Mouse (Mus musculus): ENCODE measurements at regions not wholly inside any gene's neighbourhood (a gene's known extent, or its start where the extent isn't known, plus 50 kb on each side); places are given as distances from the start of the nearest gene placed in this dataset.

DNA sequence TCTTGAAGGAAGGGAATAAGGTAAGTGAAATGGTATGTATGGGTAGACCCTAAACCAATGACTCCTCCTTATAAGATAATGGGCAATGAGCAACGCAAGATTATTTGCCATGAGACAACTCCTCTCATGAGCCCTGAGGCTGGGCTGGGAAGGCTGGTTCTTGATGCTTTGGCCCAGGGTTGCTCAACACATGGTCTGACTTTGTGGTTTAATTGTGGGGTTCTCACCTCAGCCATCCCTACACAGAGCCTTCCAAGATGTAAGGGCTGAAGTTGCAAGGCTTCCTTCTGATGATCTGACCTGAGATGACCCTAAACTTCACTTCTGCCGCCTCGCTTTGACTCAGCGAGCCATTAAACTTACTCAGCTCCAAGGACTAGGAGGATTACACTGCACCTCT lies 237.8 kb upstream of the Dynlrb2 start:
- Histone ChIP-seq H3K9me3 (replicated peaks; ENCODE audit: control insufficient read depth, low read length) (no peaks in the 10 kb centered on the region), H3K4me1 (ENCODE audit: control insufficient read depth, insufficient read depth, low read length) (no peaks in the 10 kb centered on the region), H3K9ac (ENCODE audit: low read length) (no peak overlapping the region), H3K4me2 (ENCODE audit: low read depth, low read length) (no peak overlapping the region), H3K36me3 (ENCODE audit: control insufficient read depth, insufficient read depth) (no peaks in the 10 kb centered on the region), H3K4me3 (ENCODE audit: low read length) (no peak overlapping the region), H3K27ac (ENCODE audit: low read length) (no peak overlapping the region), H3K27me3 (ENCODE audit: control insufficient read depth, insufficient read depth, low read length) (no peaks in the 10 kb centered on the region)
- ATAC-seq (replicated peaks; ENCODE audit: extremely low read depth, insufficient read depth, low FRiP score) = no peak
- 93% methylated on average over 4 of the region's 4 CpGs for WGBS

DNA sequence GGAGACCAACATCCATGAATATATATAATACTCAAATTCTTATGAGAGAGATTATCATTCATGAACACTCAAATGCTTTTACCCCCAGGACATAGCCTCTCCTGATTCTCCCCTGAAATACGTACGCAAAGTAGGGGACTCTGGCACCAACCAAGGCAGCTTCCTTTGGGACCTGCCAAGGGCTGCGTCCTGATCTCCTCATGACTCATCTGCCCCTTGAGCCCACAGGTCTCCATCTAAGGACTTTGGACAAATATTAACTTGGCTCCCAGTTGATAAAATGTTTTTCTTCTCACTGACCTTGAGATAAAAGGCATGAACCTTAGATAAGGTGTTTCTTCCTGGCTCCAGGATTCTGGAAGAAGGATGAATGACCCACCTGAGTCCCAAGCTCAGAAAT lies 239.2 kb upstream of the Dynlrb2 start:
- H3K9me3 ChIP-seq (replicated peaks; ENCODE audit: control insufficient read depth, low read length) = no peaks in the 10 kb centered on the region
- H3K27me3 ChIP-seq (ENCODE audit: control insufficient read depth, insufficient read depth, low read length) = no peaks in the 10 kb centered on the region
- no peak overlapping the region for H3K4me3 ChIP-seq (ENCODE audit: low read length)
- H3K27ac ChIP-seq (ENCODE audit: low read length) = no peak overlapping the region
- H3K36me3 ChIP-seq (ENCODE audit: control insufficient read depth, insufficient read depth) = no peaks in the 10 kb centered on the region
- H3K4me1 ChIP-seq (ENCODE audit: control insufficient read depth, insufficient read depth, low read length) = 0 out of 2 replicates have a peak, but pooled peaks cover 3% of the 10 kb centered on the region
- H3K9ac ChIP-seq (ENCODE audit: low read length) = no peak overlapping the region
- ATAC-seq (replicated peaks; ENCODE audit: extremely low read depth, insufficient read depth, low FRiP score) = no peak
- H3K4me2 ChIP-seq (ENCODE audit: low read depth, low read length) = no peak overlapping the region
- 77% methylated on average over 3 of the region's 3 CpGs for WGBS

DNA sequence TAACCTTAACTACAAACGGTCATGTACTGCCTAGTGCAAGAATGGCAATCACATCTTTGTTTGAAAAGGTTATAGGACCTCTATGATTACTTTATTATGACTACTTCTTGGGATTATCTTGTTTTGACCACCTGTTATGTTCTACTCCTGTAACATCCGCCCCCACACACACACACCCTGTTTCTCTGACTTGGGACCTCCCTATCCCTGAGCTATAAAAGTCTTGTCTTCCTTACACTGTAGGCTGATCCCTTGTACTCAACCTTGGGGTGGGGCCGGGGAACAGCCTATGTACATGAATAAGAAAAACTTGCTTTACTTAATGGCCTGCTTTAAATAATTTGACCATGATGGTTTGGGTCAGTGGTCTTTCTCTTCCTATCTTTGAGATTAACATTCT lies 240.7 kb upstream of the Dynlrb2 start:
- no peaks in the 10 kb centered on the region for H3K9me3 ChIP-seq (replicated peaks; ENCODE audit: control insufficient read depth, low read length)
- H3K4me3 ChIP-seq (ENCODE audit: low read length) = no peak overlapping the region
- ATAC-seq (replicated peaks; ENCODE audit: extremely low read depth, insufficient read depth, low FRiP score) = no peak
- no peaks in the 10 kb centered on the region for H3K27me3 ChIP-seq (ENCODE audit: control insufficient read depth, insufficient read depth, low read length)
- WGBS = 89% methylated on average over 3 of the region's 3 CpGs
- H3K27ac ChIP-seq (ENCODE audit: low read length) = no peak overlapping the region
- 0 out of 2 replicates have a peak, but pooled peaks cover 3% of the 10 kb centered on the region for H3K4me1 ChIP-seq (ENCODE audit: control insufficient read depth, insufficient read depth, low read length)
- H3K4me2 ChIP-seq (ENCODE audit: low read depth, low read length) = no peak overlapping the region
- no peaks in the 10 kb centered on the region for H3K36me3 ChIP-seq (ENCODE audit: control insufficient read depth, insufficient read depth)
- H3K9ac ChIP-seq (ENCODE audit: low read length) = no peak overlapping the region

DNA sequence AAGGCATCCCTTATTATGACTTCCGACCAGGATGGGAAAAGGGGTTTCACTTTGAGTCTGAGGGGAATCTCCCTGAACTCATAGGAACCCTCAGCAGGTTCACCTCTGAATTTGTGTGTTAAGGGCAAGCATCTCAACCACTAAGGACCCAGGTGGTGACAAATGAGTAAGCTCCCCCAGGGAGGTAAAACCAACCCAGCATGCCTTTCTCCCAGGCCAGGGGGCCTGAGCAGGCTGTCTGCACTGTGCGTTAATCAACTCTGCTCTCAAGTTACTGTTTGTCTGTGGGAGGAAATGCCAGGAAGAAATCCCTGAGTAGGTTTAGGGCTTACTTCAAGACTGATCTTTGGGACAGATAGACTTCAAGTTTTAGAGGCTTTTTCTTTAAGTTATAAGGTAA lies 243.5 kb upstream of the Dynlrb2 start:
- 35% methylated on average over 2 of the region's 2 CpGs for WGBS
- no peak overlapping the region for H3K4me2 ChIP-seq (ENCODE audit: low read depth, low read length)
- no peaks in the 10 kb centered on the region for H3K27me3 ChIP-seq (ENCODE audit: control insufficient read depth, insufficient read depth, low read length)
- H3K9ac ChIP-seq (ENCODE audit: low read length) = no peak overlapping the region
- ATAC-seq (replicated peaks; ENCODE audit: extremely low read depth, insufficient read depth, low FRiP score) = no peak
- H3K27ac ChIP-seq (ENCODE audit: low read length) = no peak overlapping the region
- H3K4me1 ChIP-seq (ENCODE audit: control insufficient read depth, insufficient read depth, low read length) = 0 out of 2 replicates have a peak, but pooled peaks cover 3% of the 10 kb centered on the region
- H3K36me3 ChIP-seq (ENCODE audit: control insufficient read depth, insufficient read depth) = no peaks in the 10 kb centered on the region
- H3K4me3 ChIP-seq (ENCODE audit: low read length) = no peak overlapping the region
- no peaks in the 10 kb centered on the region for H3K9me3 ChIP-seq (replicated peaks; ENCODE audit: control insufficient read depth, low read length)

DNA sequence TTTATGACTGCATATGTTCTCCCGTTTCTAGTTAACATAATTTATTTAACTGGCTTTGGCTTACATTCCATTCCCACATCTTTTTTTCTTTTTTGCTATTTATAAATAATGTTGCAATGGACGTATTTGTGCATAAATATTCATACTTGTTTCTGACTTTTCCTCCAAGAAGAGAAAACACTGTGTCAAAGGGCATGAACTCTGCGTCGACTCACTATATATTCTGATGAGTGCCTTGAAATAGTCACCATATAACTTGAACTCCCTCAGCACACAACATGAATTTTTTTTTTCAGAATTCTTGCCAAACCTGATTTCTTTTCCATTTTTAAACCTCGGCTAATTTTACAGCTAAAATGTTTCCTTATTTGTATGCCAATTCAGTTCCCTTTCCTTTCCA lies 249.4 kb upstream of the Dynlrb2 start:
- no peaks in the 10 kb centered on the region for H3K9me3 ChIP-seq (replicated peaks; ENCODE audit: control insufficient read depth, low read length)
- H3K9ac ChIP-seq (ENCODE audit: low read length) = no peak overlapping the region
- ATAC-seq (replicated peaks; ENCODE audit: extremely low read depth, insufficient read depth, low FRiP score) = no peak
- H3K4me1 ChIP-seq (ENCODE audit: control insufficient read depth, insufficient read depth, low read length) = no peaks in the 10 kb centered on the region
- H3K27me3 ChIP-seq (ENCODE audit: control insufficient read depth, insufficient read depth, low read length) = no peaks in the 10 kb centered on the region
- no peak overlapping the region for H3K4me2 ChIP-seq (ENCODE audit: low read depth, low read length)
- WGBS = 75% methylated on average over 5 of the region's 5 CpGs
- no peaks in the 10 kb centered on the region for H3K36me3 ChIP-seq (ENCODE audit: control insufficient read depth, insufficient read depth)
- H3K4me3 ChIP-seq (ENCODE audit: low read length) = no peak overlapping the region
- H3K27ac ChIP-seq (ENCODE audit: low read length) = no peak overlapping the region

DNA sequence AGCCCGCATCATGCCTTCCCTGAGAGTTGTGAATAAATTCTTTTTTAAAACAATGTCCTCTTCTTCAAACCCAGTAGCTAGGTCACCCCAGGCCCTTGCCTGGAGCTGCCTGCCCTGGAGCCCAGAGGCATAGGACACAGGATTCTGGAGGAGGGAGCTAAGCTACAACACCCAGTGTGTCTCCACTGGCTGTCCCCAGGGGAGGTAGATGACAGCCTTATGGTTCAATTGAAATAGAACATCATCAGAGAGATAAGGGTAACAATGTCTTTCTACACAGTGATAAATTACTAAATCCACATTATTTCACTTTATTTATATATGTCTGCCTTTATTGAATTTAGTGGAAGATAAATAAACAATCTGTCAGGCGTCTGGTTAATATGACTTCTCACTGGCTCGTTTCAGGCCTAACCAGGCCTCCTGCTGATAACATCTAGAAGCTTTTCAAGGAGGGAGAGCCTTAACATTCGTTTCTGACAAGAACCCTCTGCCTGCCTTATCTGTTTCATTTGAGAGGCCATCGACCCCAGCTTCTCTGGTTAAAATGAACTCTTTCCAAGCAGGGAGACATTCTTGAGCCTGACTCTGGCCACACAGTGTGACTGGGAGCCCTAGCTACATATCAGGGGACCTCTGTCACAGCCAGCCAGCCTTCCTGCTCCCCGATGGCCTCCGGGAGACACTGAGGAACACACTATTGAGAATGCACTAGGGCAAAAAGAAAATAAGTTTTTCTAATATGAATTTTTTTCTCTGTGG lies 252.1 kb upstream of the Dynlrb2 start:
- Histone ChIP-seq H3K27ac (ENCODE audit: low read length) (no peak overlapping the region), H3K9ac (ENCODE audit: low read length) (no peak overlapping the region)

DNA sequence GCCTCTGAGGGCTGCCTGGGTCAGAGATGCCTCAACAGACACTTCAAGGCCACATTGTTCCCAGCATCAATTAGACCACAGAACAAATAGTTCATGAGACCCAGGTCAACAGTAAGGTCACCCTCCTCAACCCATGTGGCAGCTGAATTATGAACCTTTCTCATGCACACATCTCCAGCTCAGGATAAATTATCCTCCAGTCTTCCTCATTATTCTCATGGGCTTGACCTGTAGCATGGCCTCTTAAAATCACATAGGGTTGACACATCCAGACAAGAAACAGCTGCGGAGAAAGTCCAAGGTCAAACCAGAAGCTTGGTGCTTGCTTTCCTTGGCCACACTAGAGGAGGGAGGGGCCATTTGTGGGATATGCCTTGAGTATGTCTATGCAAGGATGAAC lies 256.4 kb upstream of the Dynlrb2 start:
- H3K9me3 ChIP-seq (replicated peaks; ENCODE audit: control insufficient read depth, low read length) = no peaks in the 10 kb centered on the region
- WGBS = 83% methylated on average over 1 of the region's 1 CpGs

More for the DNA sequence above, 252.1 kb upstream of the Dynlrb2 start:
- Histone ChIP-seq H3K4me2 (ENCODE audit: low read depth, low read length) (no peak overlapping the region), H3K36me3 (ENCODE audit: control insufficient read depth, insufficient read depth) (no peaks in the 10 kb centered on the region), H3K9me3 (replicated peaks; ENCODE audit: control insufficient read depth, low read length) (no peaks in the 10 kb centered on the region), H3K4me3 (ENCODE audit: low read length) (no peak overlapping the region), H3K4me1 (ENCODE audit: control insufficient read depth, insufficient read depth, low read length) (no peaks in the 10 kb centered on the region), H3K27me3 (ENCODE audit: control insufficient read depth, insufficient read depth, low read length) (no peaks in the 10 kb centered on the region)
- WGBS = 24% methylated on average over 7 of the region's 7 CpGs
- no peak for ATAC-seq (replicated peaks; ENCODE audit: extremely low read depth, insufficient read depth, low FRiP score)

DNA sequence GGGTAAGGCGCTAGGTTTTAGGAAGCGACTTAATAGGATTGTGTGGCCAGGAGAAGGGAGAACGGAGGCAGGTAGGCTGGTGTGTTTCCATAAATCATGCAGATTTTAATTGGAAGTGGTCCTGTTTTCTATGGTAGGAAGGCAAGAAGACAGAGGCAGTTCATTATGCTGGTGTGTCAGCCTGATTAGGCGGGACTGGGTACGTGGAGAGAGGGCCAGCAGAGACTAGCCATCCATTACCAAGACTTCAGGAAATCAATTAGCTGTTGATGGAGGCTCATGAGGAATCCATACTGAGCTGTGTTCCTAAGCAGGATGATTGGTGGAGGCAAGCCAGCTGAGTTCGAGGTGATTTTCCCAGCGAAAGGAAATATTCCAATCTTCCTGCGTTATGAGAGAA lies 261.3 kb upstream of the Dynlrb2 start:
- ATAC-seq (replicated peaks; ENCODE audit: extremely low read depth, insufficient read depth, low FRiP score) = no peak
- H3K27me3 ChIP-seq (ENCODE audit: control insufficient read depth, insufficient read depth, low read length) = 0 out of 2 replicates have a peak, but pooled peaks cover 2% of the 10 kb centered on the region
- H3K9me3 ChIP-seq (replicated peaks; ENCODE audit: control insufficient read depth, low read length) = no peaks in the 10 kb centered on the region
- WGBS = 77% methylated on average over 8 of the region's 8 CpGs
- no peaks in the 10 kb centered on the region for H3K4me1 ChIP-seq (ENCODE audit: control insufficient read depth, insufficient read depth, low read length)
- H3K36me3 ChIP-seq (ENCODE audit: control insufficient read depth, insufficient read depth) = no peaks in the 10 kb centered on the region
- H3K4me3 ChIP-seq (ENCODE audit: low read length) = no peak overlapping the region
- H3K27ac ChIP-seq (ENCODE audit: low read length) = no peak overlapping the region
- H3K9ac ChIP-seq (ENCODE audit: low read length) = no peak overlapping the region
- no peak overlapping the region for H3K4me2 ChIP-seq (ENCODE audit: low read depth, low read length)

More for the DNA sequence above, 256.4 kb upstream of the Dynlrb2 start:
- no peak overlapping the region for H3K9ac ChIP-seq (ENCODE audit: low read length)
- H3K4me1 ChIP-seq (ENCODE audit: control insufficient read depth, insufficient read depth, low read length) = no peaks in the 10 kb centered on the region
- H3K4me2 ChIP-seq (ENCODE audit: low read depth, low read length) = no peak overlapping the region
- ATAC-seq (replicated peaks; ENCODE audit: extremely low read depth, insufficient read depth, low FRiP score) = no peak
- H3K36me3 ChIP-seq (ENCODE audit: control insufficient read depth, insufficient read depth) = no peaks in the 10 kb centered on the region
- no peak overlapping the region for H3K27ac ChIP-seq (ENCODE audit: low read length)
- no peak overlapping the region for H3K4me3 ChIP-seq (ENCODE audit: low read length)
- no peaks in the 10 kb centered on the region for H3K27me3 ChIP-seq (ENCODE audit: control insufficient read depth, insufficient read depth, low read length)

DNA sequence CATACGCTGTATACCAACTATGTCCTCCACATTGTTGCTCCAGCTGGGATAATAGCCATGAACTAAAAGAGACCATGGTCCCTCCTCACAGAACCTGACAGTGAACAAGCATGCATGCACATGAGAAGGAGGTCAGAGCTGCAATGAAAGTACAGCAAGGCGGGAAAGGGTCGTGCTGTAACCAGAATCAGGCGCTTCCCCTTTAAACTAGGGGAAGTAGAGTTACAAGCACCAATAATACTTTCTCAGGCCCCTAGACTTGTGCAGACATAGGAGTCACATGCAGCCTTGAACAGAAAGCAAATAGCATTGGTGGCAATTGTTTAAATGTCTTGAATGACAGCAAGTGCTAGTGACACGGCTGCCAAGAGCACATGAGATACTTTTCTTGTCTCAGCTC lies 261.8 kb upstream of the Dynlrb2 start:
- no peak overlapping the region for H3K4me3 ChIP-seq (ENCODE audit: low read length)
- WGBS = 69% methylated on average over 5 of the region's 5 CpGs
- ATAC-seq (replicated peaks; ENCODE audit: extremely low read depth, insufficient read depth, low FRiP score) = no peak
- H3K4me1 ChIP-seq (ENCODE audit: control insufficient read depth, insufficient read depth, low read length) = no peaks in the 10 kb centered on the region
- no peaks in the 10 kb centered on the region for H3K9me3 ChIP-seq (replicated peaks; ENCODE audit: control insufficient read depth, low read length)
- H3K27me3 ChIP-seq (ENCODE audit: control insufficient read depth, insufficient read depth, low read length) = 0 out of 2 replicates have a peak, but pooled peaks cover 2% of the 10 kb centered on the region
- no peak overlapping the region for H3K9ac ChIP-seq (ENCODE audit: low read length)
- H3K4me2 ChIP-seq (ENCODE audit: low read depth, low read length) = no peak overlapping the region
- no peak overlapping the region for H3K27ac ChIP-seq (ENCODE audit: low read length)
- no peaks in the 10 kb centered on the region for H3K36me3 ChIP-seq (ENCODE audit: control insufficient read depth, insufficient read depth)

All from heart, embryonic 16.5 days (tissue).